Mouse (Mus musculus) thymus, adult 18-20 months (tissue): ENCODE measurements at regions not wholly inside any gene's neighbourhood (a gene's known extent, or its start where the extent isn't known, plus 50 kb on each side); places are given as distances from the start of the nearest gene placed in this dataset.
"Not testable (repeated sequence)": the region's sequence is repeated elsewhere in the genome, so short reads cannot be mapped to it uniquely, and the experiment has no call there.

Experiments
- DNase-seq, 2 experiments: peaks; one replicate each; pipeline ENCODE4 v3.0.0; 2022; ENCODE audit warnings: mixed read lengths in 2 of 2

- DNase-seq, result not testable (repeated sequence)
Measured at GRCm38 (mm10) chr12:18606126-18606525, 91.8 kb downstream of the 5730507C01Rik start.

GRCm38 (mm10) chr12:18609835-18610234 is 95.5 kb downstream of the 5730507C01Rik start:
- peak; percentile 38 to 51 for DNase-seq

DNA sequence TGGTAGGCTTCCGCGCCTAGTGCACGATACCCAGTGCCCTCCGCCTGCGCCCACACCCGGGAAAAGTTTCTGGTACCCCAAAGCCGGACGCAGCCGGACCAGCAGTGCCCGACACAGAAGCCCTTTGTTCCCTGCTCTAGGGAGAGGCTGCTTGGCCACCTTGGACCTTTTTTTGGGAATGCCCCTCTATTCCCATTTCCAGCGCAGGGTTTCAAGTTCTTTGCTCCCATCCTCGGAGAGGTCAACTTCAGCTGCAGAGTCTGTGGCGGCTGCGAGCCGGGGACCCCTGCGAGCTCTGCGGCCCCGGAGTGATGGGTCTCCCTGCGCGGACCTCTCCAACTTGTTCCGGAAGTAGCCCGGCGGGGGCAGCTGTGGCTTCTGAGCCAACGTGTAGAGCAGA is 96.3 kb downstream of the 5730507C01Rik start:
- not testable (repeated sequence) for DNase-seq
